Mouse (Mus musculus) A20 (cell line): ENCODE measurements around the gene Ddx39b.

ENCODE experiments used
- DNase-seq: peaks from one replicate; pipeline ENCODE4 v3.0.0-alpha.2; 2011; ENCODE audit warnings: low read depth, low spot score

Gene Ddx39b

GRCm38 (mm10) chr17:35243086-35243485 is 1.5 kb downstream of the Ddx39b start:
- no peak for DNase-seq

- DNase-seq = no peak
Measured at GRCm38 (mm10) chr17:35244999-35245398, 3.5 kb downstream of the Ddx39b start.

- DNase-seq = peak; percentile 43
Measured at GRCm38 (mm10) chr17:35245731-35246623, 4.4 kb downstream of the Ddx39b start.

GRCm38 (mm10) chr17:35247144-35247543 is 5.6 kb downstream of the Ddx39b start:
- no peak for DNase-seq

- no peak for DNase-seq
Measured at GRCm38 (mm10) chr17:35248986-35249385, 7.4 kb downstream of the Ddx39b start.

GRCm38 (mm10) chr17:35249451-35250197 is 8.1 kb downstream of the Ddx39b start:
- DNase-seq = no peak

GRCm38 (mm10) chr17:35250348-35251120 is 9.0 kb downstream of the Ddx39b start:
- peak; percentile 6 for DNase-seq

GRCm38 (mm10) chr17:35251162-35251719 is 9.7 kb downstream of the Ddx39b start:
- DNase-seq = peak; percentile 17

GRCm38 (mm10) chr17:35251981-35252380 is 10.4 kb downstream of the Ddx39b start:
- DNase-seq = no peak

- no peak for DNase-seq
Measured at GRCm38 (mm10) chr17:35252619-35253292, 11.2 kb downstream of the Ddx39b start.

- no peak for DNase-seq
Measured at GRCm38 (mm10) chr17:35253293-35254093, 11.9 kb downstream of the Ddx39b start.

- peak; percentile 85 for DNase-seq
Measured at GRCm38 (mm10) chr17:35254241-35255098, 12.9 kb downstream of the Ddx39b start.

GRCm38 (mm10) chr17:35255301-35255700 is 13.8 kb downstream of the Ddx39b start:
- DNase-seq = no peak

GRCm38 (mm10) chr17:35255704-35256103 is 14.2 kb downstream of the Ddx39b start:
- peak; percentile 45 for DNase-seq

- no peak for DNase-seq
Measured at GRCm38 (mm10) chr17:35257378-35257777, 15.8 kb downstream of the Ddx39b start.

- DNase-seq = peak; percentile 99
Measured at GRCm38 (mm10) chr17:35257824-35258491, 16.4 kb downstream of the Ddx39b start.

- DNase-seq = peak; percentile 99
Measured at GRCm38 (mm10) chr17:35258492-35259478, 17.2 kb downstream of the Ddx39b start.
